In genomic region chr8:111528071-111528470, GRCm38 (mm10) we compare ENCODE assay signal across 14 mouse cellular contexts.
A peak's percentile ranks its signal among the peaks of the same experiment; 100 is the strongest.
DNase-seq lines count a peak whose midpoint lies in the region.
"Had no signal": no experiment of that assay in that cellular context is flagged by ENCODE, and none has a peak within 500 bp of the region (broad histone marks: within the 10 kb centered on the region; RNA-seq: fewer than 3 reads in every experiment).

No protein-coding gene starts in this region.

- DNase-seq in thymus, postnatal 14 days, result peak; percentile 28
- DNase-seq in thymus, adult 18-20 months, result no peak
- DNase-seq in induced T-regulatory cell, adult 2 months (ENCODE audit: low read depth), result peak; percentile 59
- DNase-seq in lung, postnatal 10 days, result no peak
- no peak for DNase-seq in cerebellum, adult 18-20 months
- DNase-seq: adrenal gland, adult 8-10 months; adrenal gland, postnatal 14 days; adrenal gland, postnatal 36 days; cerebellum, adult 11-12 months; cerebellum, adult 8-10 months; cerebellum, adult 9-11 months; cerebellum, postnatal 14 days; cerebellum, postnatal 36 days; embryo, embryonic 11 days had no signal

Comparison
In these comparisons a context has a peak if more than half of its experiments do, and no peak if none do; other contexts are left out.
1. DNase-seq: peak in thymus, postnatal 14 days (single experiment) and induced T-regulatory cell, adult 2 months (single experiment); none in thymus, adult 18-20 months (0 of 2), lung, postnatal 10 days (single experiment) and cerebellum, adult 18-20 months (0 of 2).